Mouse (Mus musculus) mouse embryonic stem cell (cell line): ENCODE measurements around the gene Ube2e2.
"Not testable (repeated sequence)": the region's sequence is repeated elsewhere in the genome, so short reads cannot be mapped to it uniquely, and the experiment has no call there.

Experiments used
- in situ Hi-C, 2 experiments: fragments of 300-500 bp; cut with MboI; formaldehyde crosslinking; loops; 1 replicate in 1 of 2; 3 replicates in 1 of 2; pipeline ENCODE4 v1.14.3; 2019 to 2020; ENCODE audit warnings: low sequenced_read_pairs in 2 of 2, low pct_unique_long_range_greater_than_20kb in 1 of 2, mixed read lengths in 1 of 2; ENCODE audit not compliant: unreplicated experiment in 1 of 2

The Ube2e2 gene

DNA sequence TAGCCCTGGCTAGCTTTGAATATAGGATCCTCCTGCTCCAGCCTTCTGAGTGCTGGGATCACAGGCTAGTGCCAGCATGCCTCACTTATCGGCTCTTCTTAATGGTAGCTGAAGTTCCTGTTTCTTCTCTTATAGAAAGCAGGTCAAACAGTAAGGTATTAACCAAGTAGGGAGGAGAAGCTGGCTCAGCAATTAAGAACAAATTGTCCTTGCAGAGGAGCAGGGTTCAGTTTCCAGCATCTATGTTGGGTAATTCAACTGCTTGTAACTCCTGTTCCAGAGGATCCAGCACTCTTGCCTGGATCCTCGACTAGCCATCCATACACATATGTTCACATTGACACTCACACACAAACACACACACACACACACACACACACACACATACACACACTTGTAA is 136.1 kb downstream of the Ube2e2 start:
- in situ Hi-C loops: no loop called here

- in situ Hi-C loops: no loop called here
Measured at GRCm38 (mm10) chr14:18755410-18755809, 138.7 kb downstream of the Ube2e2 start.

DNA sequence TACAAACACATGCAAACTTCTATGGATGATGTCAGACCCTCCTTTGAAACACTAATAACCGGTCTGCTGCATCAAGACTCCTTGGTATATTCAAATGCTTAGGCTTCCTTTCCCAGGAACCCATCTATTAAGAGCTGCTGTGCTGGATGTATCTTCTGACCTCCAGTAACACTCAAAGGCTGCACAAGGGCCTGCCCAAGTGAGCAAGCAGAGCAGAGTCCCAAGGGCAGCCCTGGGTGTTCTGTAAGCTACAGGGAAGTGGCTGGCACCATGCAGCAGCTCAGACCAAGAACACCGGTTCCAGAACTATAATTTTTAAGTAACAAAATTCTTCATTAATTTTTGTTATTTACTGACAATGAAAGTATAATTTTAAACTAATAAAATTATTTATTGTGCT is 139.5 kb downstream of the Ube2e2 start:
- in situ Hi-C loops: no loop called here

DNA sequence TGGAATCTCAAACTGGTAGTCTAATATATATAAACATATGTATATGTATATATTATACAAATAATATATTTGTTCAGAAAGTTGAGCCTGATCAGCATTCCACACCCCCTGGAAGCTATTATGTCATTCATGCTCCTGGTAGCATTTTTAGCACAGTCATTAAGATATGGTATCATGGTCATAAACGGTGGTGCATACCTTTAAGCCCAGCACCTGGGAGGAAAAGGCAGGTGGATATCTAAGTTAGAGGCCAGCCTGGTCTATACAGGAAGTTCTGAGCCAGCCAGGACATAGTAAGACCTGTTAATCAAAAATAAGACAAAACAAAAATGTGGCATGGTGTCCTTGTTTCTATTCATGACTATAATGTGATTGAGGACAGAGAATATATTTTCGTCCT is 140.1 kb downstream of the Ube2e2 start:
- in situ Hi-C loops: no loop called here

DNA sequence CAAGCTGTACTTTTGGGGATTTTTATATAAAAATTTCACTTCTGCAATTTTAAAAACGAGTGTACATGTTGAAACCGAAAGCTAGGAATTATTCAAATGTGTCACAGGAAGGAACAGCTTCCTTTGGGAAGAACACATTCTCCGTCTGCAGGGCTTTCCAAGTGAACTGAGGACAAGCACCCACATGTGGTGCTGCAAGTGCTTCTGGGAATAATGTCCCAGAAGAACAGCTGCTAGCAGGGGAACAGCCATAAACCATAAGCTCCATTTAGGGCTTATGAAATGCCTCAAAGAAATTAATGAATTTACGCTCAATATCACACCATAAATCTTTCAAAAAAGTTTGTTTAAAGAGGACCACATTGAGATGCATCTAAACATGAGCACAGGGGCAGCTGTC is 162.9 kb downstream of the Ube2e2 start:
- in situ Hi-C loops: no loop called here

DNA sequence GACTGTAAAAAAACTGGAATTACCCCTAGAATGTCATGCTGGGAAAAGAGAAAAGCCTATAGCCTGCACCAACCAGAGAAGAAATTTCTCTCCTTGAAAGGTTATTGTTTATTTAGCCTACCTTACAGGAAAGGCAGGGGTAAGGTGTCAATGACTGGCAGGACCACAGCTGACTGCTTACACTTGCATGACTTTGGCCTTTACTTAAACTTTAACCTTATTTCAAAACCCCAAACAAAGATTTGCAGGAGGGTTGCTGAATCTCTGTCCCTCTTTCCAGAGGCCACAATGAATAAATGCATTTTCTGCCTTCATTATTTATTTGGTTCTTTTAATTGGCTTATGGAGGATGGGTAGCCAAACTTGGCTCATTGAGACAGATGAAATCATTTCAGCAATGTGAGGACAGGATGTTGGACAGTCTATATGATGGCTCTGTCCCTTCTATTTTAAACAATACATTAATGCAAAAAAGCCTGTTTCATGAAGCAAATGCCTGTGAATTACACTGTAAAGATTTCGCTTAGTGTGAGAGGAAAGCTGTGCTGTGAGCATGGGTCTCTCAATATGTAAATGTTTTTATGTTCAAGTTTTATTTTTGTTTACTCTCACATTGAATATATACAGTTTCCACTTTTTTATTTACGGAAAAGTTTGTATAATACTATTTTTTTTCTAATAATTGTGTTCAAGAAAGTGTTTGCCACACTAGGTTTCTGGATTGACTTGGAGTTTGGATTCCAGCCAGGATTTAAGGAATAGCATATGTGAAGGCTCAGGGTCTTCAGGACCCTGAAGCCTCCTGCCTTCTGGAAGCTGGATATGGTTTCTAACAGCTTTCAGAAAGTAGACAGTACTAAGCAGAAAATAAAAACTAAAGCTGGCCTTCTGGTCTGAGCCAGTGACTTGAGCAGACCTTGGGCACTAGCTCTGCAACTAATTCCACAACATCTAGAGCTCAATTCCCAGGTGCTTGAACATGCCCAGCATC is 173.2 kb downstream of the Ube2e2 start:
- in situ Hi-C loops: no loop called here

GRCm38 (mm10) chr14:18716970-18717369 is 177.1 kb downstream of the Ube2e2 start:
- in situ Hi-C loops: loop anchor here in 1 of 2 experiments (10.0 kb wide), 1 partner anchor 238 kb away; no protein-coding TSS in a partner anchor

- in situ Hi-C loops: loop anchor here in 1 of 2 experiments (10.0 kb wide), 1 partner anchor 239 kb away; no protein-coding TSS in a partner anchor
Measured at GRCm38 (mm10) chr14:18715529-18715928, 178.5 kb downstream of the Ube2e2 start.

DNA sequence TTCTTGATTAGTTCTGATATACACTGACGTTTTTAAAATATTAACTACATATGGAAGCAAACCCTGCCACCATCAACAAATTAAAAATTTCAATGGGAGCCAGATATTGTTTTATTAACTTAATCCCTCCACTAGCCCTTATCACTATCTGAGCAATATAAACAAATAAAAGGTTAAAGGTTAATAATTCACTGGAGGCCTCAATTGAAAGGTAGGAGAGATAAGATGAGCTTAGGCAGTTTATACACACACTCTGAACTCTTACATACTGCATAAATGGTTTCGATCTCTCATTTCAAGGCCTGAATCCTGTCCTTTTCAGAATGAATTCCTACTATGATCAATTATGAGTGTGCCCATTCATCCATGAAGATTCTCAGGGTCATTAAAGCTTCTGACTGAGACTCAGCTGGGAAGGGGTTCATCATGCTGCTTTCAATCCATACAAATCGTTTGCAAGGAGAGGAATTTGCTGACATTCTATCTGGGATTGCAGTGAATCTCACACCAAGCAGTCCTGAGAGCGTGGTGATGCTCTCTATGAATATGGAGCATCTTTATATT is 196.3 kb downstream of the Ube2e2 start:
- in situ Hi-C loops: no loop called here

GRCm38 (mm10) chr14:18696418-18696817 is 197.6 kb downstream of the Ube2e2 start:
- in situ Hi-C loops: not testable (repeated sequence)

DNA sequence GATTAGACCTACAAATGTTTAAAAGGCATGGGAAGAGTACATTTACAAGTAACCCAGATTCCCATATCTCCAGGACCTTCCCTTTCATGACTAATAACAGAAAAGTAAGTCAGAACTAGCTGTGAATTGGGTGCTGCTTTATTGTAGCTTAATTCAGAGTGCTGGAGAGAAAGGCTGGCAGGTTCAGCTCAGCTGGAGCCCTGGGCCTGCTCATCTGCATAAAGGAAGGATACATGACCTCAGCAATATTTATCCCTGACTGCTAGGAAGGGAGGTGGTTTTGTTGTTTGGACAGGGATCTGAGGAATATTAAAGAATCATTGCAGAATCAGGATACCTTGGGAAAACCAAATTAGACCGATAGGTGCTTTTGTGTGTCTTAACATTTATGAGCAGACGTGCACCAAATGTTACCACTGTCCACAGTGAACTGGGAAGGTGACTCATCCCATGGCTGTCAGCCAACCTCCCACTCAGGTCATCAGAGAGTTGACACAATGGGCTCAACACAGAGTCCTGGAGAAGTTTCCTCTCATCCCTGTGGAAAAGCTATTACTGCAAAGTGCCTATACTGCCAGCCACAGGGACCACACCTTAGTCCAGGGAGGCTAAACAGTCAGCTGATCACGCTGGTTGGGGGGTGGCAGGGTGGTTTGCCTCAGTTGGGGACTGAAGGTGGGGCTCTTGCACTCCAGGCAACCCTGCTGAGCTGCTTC is 215.8 kb downstream of the Ube2e2 start:
- in situ Hi-C loops: no loop called here

DNA sequence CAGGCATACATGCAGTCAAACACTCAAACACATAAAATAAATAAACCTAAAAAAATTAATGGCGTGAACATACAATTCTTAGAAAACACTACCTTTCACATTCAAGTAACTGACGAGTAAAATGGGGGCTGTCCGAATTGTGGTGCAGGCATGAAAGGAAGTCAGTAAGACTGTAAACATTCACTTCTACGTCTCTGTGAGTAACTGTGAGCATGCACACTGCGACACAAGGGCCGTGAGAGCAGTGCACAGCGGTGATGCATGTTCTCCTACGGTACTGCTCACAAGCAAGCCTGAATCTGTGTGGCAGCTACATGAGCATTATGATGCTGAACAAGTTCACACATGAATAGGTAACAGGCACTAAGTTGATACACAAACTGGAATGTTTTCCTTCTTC is 223.4 kb downstream of the Ube2e2 start:
- in situ Hi-C loops: no loop called here

GRCm38 (mm10) chr14:18669301-18669935 is 224.6 kb downstream of the Ube2e2 start:
- in situ Hi-C loops: no loop called here

- in situ Hi-C loops: not testable (repeated sequence)
Measured at GRCm38 (mm10) chr14:18668309-18668708, 225.8 kb downstream of the Ube2e2 start.

GRCm38 (mm10) chr14:18667755-18668154 is 226.3 kb downstream of the Ube2e2 start:
- in situ Hi-C loops: no loop called here

GRCm38 (mm10) chr14:18666251-18666650 is 227.8 kb downstream of the Ube2e2 start:
- in situ Hi-C loops: no loop called here

GRCm38 (mm10) chr14:18665267-18666024 is 228.6 kb downstream of the Ube2e2 start:
- in situ Hi-C loops: no loop called here

DNA sequence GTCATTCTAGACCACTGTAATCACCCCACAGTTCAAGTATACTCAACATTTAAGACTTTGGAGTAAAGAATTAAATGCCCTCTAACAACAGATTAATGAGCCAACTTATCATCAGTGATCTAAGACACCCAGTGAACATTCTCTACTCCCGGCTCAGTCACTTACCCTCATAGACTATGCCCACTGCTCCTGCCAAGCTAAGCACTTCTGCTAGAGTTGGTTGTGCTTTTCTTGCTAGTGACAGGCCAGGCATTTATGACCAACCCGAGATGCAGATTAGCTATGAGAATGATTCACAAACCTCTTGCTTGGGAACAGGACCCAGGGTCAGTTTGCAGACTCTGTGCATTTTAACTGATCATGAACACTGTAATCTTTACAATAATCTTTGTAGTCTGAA is 230.4 kb downstream of the Ube2e2 start:
- in situ Hi-C loops: no loop called here
